Mouse (Mus musculus): ENCODE data around the gene Asb4.

- TF ChIP-seq CTCF (IDR thresholded peaks at IDR 0.05; ENCODE audit: borderline replicate concordance, extremely low read depth, insufficient read depth, insufficient read length) (no peak), POLR2A (IDR thresholded peaks at IDR 0.05; ENCODE audit: borderline replicate concordance, extremely low read depth, insufficient read depth, insufficient read length, poor library complexity, severe bottlenecking) (no peak)
Measured at GRCm38 (mm10) chr6:5429982-5430550, 46.9 kb downstream of the Asb4 start.
